Mouse (Mus musculus) ES-E14 (cell line): ENCODE data around the gene Ncaph2.

ENCODE experiments used
- CHD2 ChIP-seq: IDR thresholded peaks from 2 replicates; pipeline ENCODE4 v1.6.1; 2014; ENCODE audit warnings: mild to moderate bottlenecking, low read depth, low read length, inconsistent platforms
- ZC3H11A ChIP-seq: IDR thresholded peaks from 2 replicates; pipeline ENCODE4 v1.6.1; 2012; ENCODE audit warnings: low read depth, mild to moderate bottlenecking, inconsistent platforms, low read length, borderline replicate concordance

DNA sequence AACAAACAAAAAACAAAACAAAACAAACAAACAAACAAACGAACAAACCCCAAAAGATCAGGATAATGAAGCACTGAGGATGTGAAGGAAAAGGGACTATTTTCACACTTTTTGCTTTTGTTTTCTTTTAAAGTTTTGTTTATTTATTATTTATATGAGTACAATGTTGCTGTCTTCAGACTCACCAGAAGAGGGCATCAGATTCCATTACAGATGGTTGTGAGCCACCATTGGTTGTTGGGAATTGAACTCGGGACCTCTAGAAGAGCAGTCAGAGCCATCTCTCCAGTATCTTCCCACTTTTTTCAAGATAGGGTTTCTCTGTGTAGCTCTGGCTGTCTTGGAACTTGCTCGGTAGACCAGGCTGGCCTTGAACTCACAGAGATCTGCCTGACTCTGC, 12.2 kb upstream of the Ncaph2 start:
- TF ChIP-seq CHD2 (no peak), ZC3H11A (no peak)
